Mouse (Mus musculus) hindbrain, postnatal 0 days (tissue): Measurements from ENCODE around the gene Camkmt. TPM values are rescaled to one million over a fixed set of nuclear protein-coding genes. Genes with fewer than 3 reads are reported as not detected.

Source experiments
- ATAC-seq: fragments of 200-750 bp; cut with Nextera tagmentation; 2 replicates; pipeline ENCODE4 v1.8.0; 2017; ENCODE audit warnings: mild to moderate bottlenecking, moderate TSS enrichment, moderate library complexity
- DNase-seq: peaks from one replicate; pipeline ENCODE4 v3.0.0-alpha.2; 2015; ENCODE audit warnings: low spot score
- H3K27ac ChIP-seq: fragments of 300-500 bp; sonication (generic); 2 replicates; pipeline ENCODE4 v1.5.1; 2014; ENCODE audit warnings: mild to moderate bottlenecking
- H3K27me3 ChIP-seq: fragments of 300-500 bp; sonication (generic); 2 replicates; pipeline ENCODE4 v1.6.1; 2014; ENCODE audit warnings: low read length, mixed read lengths; ENCODE audit not compliant: insufficient read depth
- H3K36me3 ChIP-seq: fragments of 300-500 bp; sonication (generic); 2 replicates; pipeline ENCODE4 v1.6.1; 2014; ENCODE audit warnings: low read length, mixed read lengths; ENCODE audit not compliant: insufficient read depth
- H3K4me1 ChIP-seq: fragments of 300-500 bp; sonication (generic); 2 replicates; pipeline ENCODE4 v1.6.1; 2014; ENCODE audit warnings: antibody characterized with exemption, low read length, mixed read lengths; ENCODE audit not compliant: insufficient read depth
- H3K4me2 ChIP-seq: fragments of 300-500 bp; sonication (generic); 2 replicates; pipeline ENCODE4 v1.6.1; 2014; ENCODE audit warnings: low read depth, mild to moderate bottlenecking, low read length, moderate library complexity, mixed read lengths
- H3K4me3 ChIP-seq: fragments of 300-500 bp; sonication (generic); 2 replicates; pipeline ENCODE4 v1.5.1; 2014; ENCODE audit warnings: low read length
- H3K9ac ChIP-seq: fragments of 300-500 bp; sonication (generic); replicated peaks from 2 replicates; pipeline ENCODE4 v1.6.1; 2014; ENCODE audit warnings: mild to moderate bottlenecking, low read length, moderate library complexity, mixed read lengths
- H3K9me3 ChIP-seq: fragments of 300-500 bp; sonication (generic); 2 replicates; pipeline ENCODE4 v1.6.1; 2016; ENCODE audit warnings: low read length, mixed read lengths
- CTCF ChIP-seq: IDR thresholded peaks from 2 replicates; pipeline ENCODE4 v1.5.1; 2016; ENCODE audit warnings: antibody characterized with exemption, control low read depth, low read depth
- WGBS: fragments of 180-500 bp; shearing (Covaris S2); extraction: QIAGEN DNeasy Blood & Tissue Kit; methylation state at CpG from one replicate; pipeline ENCODE4 v1.1.7; 2014; 5-methylcytosine and 5-hydroxymethylcytosine counted together
- polyA plus RNA-seq: library from polyadenylated mRNA; unstranded; fragments of >200 nt; fragmentation: Nextera tagmentation; extraction: Ambion mirVana; gene quantifications from 2 replicates; pipeline ENCODE4 v1.2.1, GENCODE M21; 2015
- total RNA-seq: library from RNA; depleted of rRNA; stranded (reverse); fragments of >200 nt; gene quantifications from 2 replicates; pipeline ENCODE4 v1.2.3, GENCODE M21; 2014

Camkmt gene
- total and polyA plus RNA-seq, 2 experiments from 2014 or later, result 8.4 to 15.9 TPM

GRCm38 (mm10) chr17:85141621-85142020 lies 51.3 kb downstream of the Camkmt start:
- Histone ChIP-seq H3K27ac (no peak overlapping the region), H3K9me3 (no peaks in the 10 kb centered on the region), H3K4me3 (no peak overlapping the region), H3K4me1 (no peaks in the 10 kb centered on the region), H3K9ac (no peak overlapping the region), H3K4me2 (no peak overlapping the region), H3K27me3 (no peaks in the 10 kb centered on the region), H3K36me3 (no peaks in the 10 kb centered on the region)
- no peak for TF ChIP-seq CTCF
- DNase-seq, result no peak
- no peak for ATAC-seq
- WGBS, result 83% methylated on average over 3 of the region's 3 CpGs

- whole genome bisulfite sequencing, result 34% methylated on average over 5 of the region's 5 CpGs
- Histone ChIP-seq H3K4me2 (no peak overlapping the region), H3K4me3 (no peak overlapping the region), H3K9ac (no peak overlapping the region), H3K9me3 (no peaks in the 10 kb centered on the region), H3K36me3 (no peaks in the 10 kb centered on the region), H3K27ac (no peak overlapping the region), H3K4me1 (no peaks in the 10 kb centered on the region), H3K27me3 (no peaks in the 10 kb centered on the region)
- no peak for TF ChIP-seq CTCF
- ATAC-seq (no peak), DNase-seq (no peak)
Measured at GRCm38 (mm10) chr17:85142495-85143111, 52.3 kb downstream of the Camkmt start.

- WGBS, result 86% methylated on average over 6 of the region's 6 CpGs
- no peaks in the 10 kb centered on the region for H3K27me3 ChIP-seq
- no peak for TF ChIP-seq CTCF
- no peaks in the 10 kb centered on the region for H3K9me3 ChIP-seq
- H3K36me3 ChIP-seq, result no peaks in the 10 kb centered on the region
- no peak overlapping the region for H3K4me3 ChIP-seq
- H3K27ac ChIP-seq, result no peak overlapping the region
- H3K4me2 ChIP-seq, result no peak overlapping the region
- no peak overlapping the region for H3K9ac ChIP-seq
- no peaks in the 10 kb centered on the region for H3K4me1 ChIP-seq
- ATAC-seq (no peak), DNase-seq (no peak)
Measured at GRCm38 (mm10) chr17:85144141-85144540, 53.8 kb downstream of the Camkmt start.

- H3K9me3 ChIP-seq, result no peaks in the 10 kb centered on the region
- H3K4me2 ChIP-seq, result no peak overlapping the region
- no peak for TF ChIP-seq CTCF
- no peaks in the 10 kb centered on the region for H3K36me3 ChIP-seq
- H3K27ac ChIP-seq, result no peak overlapping the region
- no peak overlapping the region for H3K4me3 ChIP-seq
- DNase-seq (no peak), ATAC-seq (no peak)
- 82% methylated on average over 1 of the region's 1 CpGs for WGBS
- H3K4me1 ChIP-seq, result no peaks in the 10 kb centered on the region
- H3K9ac ChIP-seq, result no peak overlapping the region
- H3K27me3 ChIP-seq, result no peaks in the 10 kb centered on the region
Measured at GRCm38 (mm10) chr17:85148348-85148747, 58.0 kb downstream of the Camkmt start.

- H3K9me3 ChIP-seq, result no peaks in the 10 kb centered on the region
- TF ChIP-seq CTCF, result no peak
- DNase-seq (no peak), ATAC-seq (no peak)
- H3K4me3 ChIP-seq, result no peak overlapping the region
- H3K36me3 ChIP-seq, result no peaks in the 10 kb centered on the region
- no peak overlapping the region for H3K9ac ChIP-seq
- no peak overlapping the region for H3K4me2 ChIP-seq
- H3K4me1 ChIP-seq, result no peaks in the 10 kb centered on the region
- H3K27me3 ChIP-seq, result no peaks in the 10 kb centered on the region
- no peak overlapping the region for H3K27ac ChIP-seq
- WGBS, result 24% methylated on average over 3 of the region's 3 CpGs
Measured at GRCm38 (mm10) chr17:85149211-85149738, 58.9 kb downstream of the Camkmt start.

GRCm38 (mm10) chr17:85151264-85151663 lies 60.9 kb downstream of the Camkmt start:
- no peak overlapping the region for H3K9ac ChIP-seq
- H3K9me3 ChIP-seq, result no peaks in the 10 kb centered on the region
- no peak overlapping the region for H3K4me3 ChIP-seq
- H3K27ac ChIP-seq, result no peak overlapping the region
- no peak overlapping the region for H3K4me2 ChIP-seq
- ATAC-seq (no peak), DNase-seq (no peak)
- H3K4me1 ChIP-seq, result no peaks in the 10 kb centered on the region
- no peak for TF ChIP-seq CTCF
- WGBS, result 63% methylated on average over 8 of the region's 8 CpGs
- no peaks in the 10 kb centered on the region for H3K36me3 ChIP-seq
- no peaks in the 10 kb centered on the region for H3K27me3 ChIP-seq

GRCm38 (mm10) chr17:85158202-85158601 lies 67.8 kb downstream of the Camkmt start:
- H3K4me3 ChIP-seq, result no peak overlapping the region
- no peak overlapping the region for H3K27ac ChIP-seq
- DNase-seq (no peak), ATAC-seq (no peak)
- H3K9ac ChIP-seq, result no peak overlapping the region
- 81% methylated on average over 4 of the region's 4 CpGs for WGBS
- no peaks in the 10 kb centered on the region for H3K27me3 ChIP-seq
- TF ChIP-seq CTCF, result no peak
- H3K4me1 ChIP-seq, result no peaks in the 10 kb centered on the region
- no peak overlapping the region for H3K4me2 ChIP-seq
- H3K9me3 ChIP-seq, result no peaks in the 10 kb centered on the region
- H3K36me3 ChIP-seq, result no peaks in the 10 kb centered on the region
